Mouse (Mus musculus) small intestine, adult 2 months (tissue): ENCODE results near the gene Acer1.

ENCODE experiments used
- CTCF ChIP-seq: fragments of 200-500 bp; IDR thresholded peaks from 2 replicates; pipeline ENCODE4 v1.5.1; 2012; ENCODE audit warnings: low read depth, mild to moderate bottlenecking, control low read depth, inconsistent platforms, low read length, moderate library complexity, mixed read lengths; ENCODE audit not compliant: insufficient replicate concordance, insufficient read length; ENCODE audit errors: extremely low read depth
- POLR2A ChIP-seq: fragments of 200-500 bp; IDR thresholded peaks from 2 replicates; pipeline ENCODE4 v1.6.1; 2012; ENCODE audit warnings: low read depth, mild to moderate bottlenecking, control low read depth, inconsistent platforms, low read length, moderate library complexity

DNA sequence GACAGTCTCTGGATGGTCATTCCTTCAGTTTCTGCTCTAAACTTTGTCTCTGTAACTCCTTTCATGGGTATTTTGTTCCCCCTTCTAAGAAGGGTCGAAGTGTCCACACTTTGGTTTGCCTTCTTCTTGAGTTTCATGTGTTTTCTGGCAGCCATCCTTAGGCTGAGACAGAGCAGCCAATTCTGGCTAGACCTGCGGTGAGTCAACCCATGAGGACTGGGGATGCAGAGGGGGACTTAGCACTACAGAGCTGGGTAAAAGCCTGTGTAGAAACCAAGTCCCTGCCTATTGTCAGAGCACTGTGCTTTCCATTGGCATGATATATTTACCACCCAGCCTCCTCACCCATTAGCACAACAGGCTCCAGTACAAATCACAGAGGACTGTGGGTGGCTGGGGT is 64.8 kb downstream of the Acer1 start:
- TF ChIP-seq CTCF (no peak), POLR2A (no peak)
